Mouse (Mus musculus) inflammation-experienced regulatory T-cells, adult 6 months (primary cell): ENCODE data around the gene Ttc3. TPM values are rescaled to one million over a fixed set of nuclear protein-coding genes. Genes with fewer than 3 reads are reported as not detected.

ENCODE experiments used
- ATAC-seq: one replicate; pipeline ENCODE4 v1.8.0; 2017
- polyA plus RNA-seq, 3 experiments: library from polyadenylated mRNA; unstranded; fragments of 100-300 nt; shearing (Covaris generic); gene quantifications; one replicate each; pipeline ENCODE4 v1.2.1; 2017

Gene Ttc3
- polyA plus RNA-seq, 3 experiments from 2014 or later: 30.0 to 103 (median 89.3) TPM

GRCm38 (mm10) chr16:94358091-94358490 lies 12.3 kb upstream of the Ttc3 start:
- ATAC-seq: no peak

GRCm38 (mm10) chr16:94360578-94361350 lies 9.7 kb upstream of the Ttc3 start:
- no peak for ATAC-seq

GRCm38 (mm10) chr16:94362174-94362873 lies 8.1 kb upstream of the Ttc3 start:
- ATAC-seq: no peak

GRCm38 (mm10) chr16:94363814-94364213 lies 6.6 kb upstream of the Ttc3 start:
- ATAC-seq: no peak

- ATAC-seq: no peak
These were observed 5.0 kb upstream of the Ttc3 start for GRCm38 (mm10) chr16:94365435-94365834.

- ATAC-seq: peak; percentile 4
These were observed 734 bp upstream of the Ttc3 start for GRCm38 (mm10) chr16:94369596-94370172.

GRCm38 (mm10) chr16:94370915-94371300 lies 490 bp downstream of the Ttc3 start:
- ATAC-seq: peak; percentile 49

- peak; percentile 53 for ATAC-seq
These were observed 998 bp downstream of the Ttc3 start, which contains the start of gene Pigp for GRCm38 (mm10) chr16:94371301-94371931. Pigp (minus strand) TSS chr16:94371842.

GRCm38 (mm10) chr16:94379386-94379785 lies 9.0 kb downstream of the Ttc3 start:
- no peak for ATAC-seq

- ATAC-seq: peak; percentile 98
These were observed 12.9 kb downstream of the Ttc3 start for GRCm38 (mm10) chr16:94383277-94383676.

- ATAC-seq: no peak
These were observed 17.3 kb downstream of the Ttc3 start for GRCm38 (mm10) chr16:94387690-94388089.

GRCm38 (mm10) chr16:94392299-94392698 lies 21.9 kb downstream of the Ttc3 start:
- ATAC-seq: no peak

- no peak for ATAC-seq
These were observed 24.6 kb downstream of the Ttc3 start for GRCm38 (mm10) chr16:94395051-94395450.

GRCm38 (mm10) chr16:94396641-94397040 lies 26.2 kb downstream of the Ttc3 start:
- no peak for ATAC-seq

GRCm38 (mm10) chr16:94399141-94399540 lies 28.7 kb downstream of the Ttc3 start:
- no peak for ATAC-seq

- no peak for ATAC-seq
These were observed 31.2 kb downstream of the Ttc3 start for GRCm38 (mm10) chr16:94401636-94402035.

- peak; percentile 79 for ATAC-seq
These were observed 31.8 kb downstream of the Ttc3 start for GRCm38 (mm10) chr16:94402185-94402584.

GRCm38 (mm10) chr16:94411287-94411686 lies 40.9 kb downstream of the Ttc3 start:
- peak; percentile 38 for ATAC-seq

- ATAC-seq: no peak
These were observed 41.8 kb downstream of the Ttc3 start for GRCm38 (mm10) chr16:94412198-94412597.

- ATAC-seq: no peak
These were observed 42.3 kb downstream of the Ttc3 start for GRCm38 (mm10) chr16:94412760-94413159.

GRCm38 (mm10) chr16:94414151-94414550 lies 43.7 kb downstream of the Ttc3 start:
- peak; percentile 79 for ATAC-seq

- ATAC-seq: no peak
These were observed 50.1 kb downstream of the Ttc3 start for GRCm38 (mm10) chr16:94420498-94420897.

GRCm38 (mm10) chr16:94428948-94429347 lies 58.5 kb downstream of the Ttc3 start:
- ATAC-seq: no peak
